Mouse (Mus musculus) cerebellum, adult 18-20 months (tissue): ENCODE results near the gene Usb1.
"Not testable (repeated sequence)": the region's sequence is repeated elsewhere in the genome, so short reads cannot be mapped to it uniquely, and the experiment has no call there.

Source experiments
- DNase-seq, 2 experiments: peaks; one replicate each; pipeline ENCODE4 v3.0.0; 2021

Usb1 gene

DNA sequence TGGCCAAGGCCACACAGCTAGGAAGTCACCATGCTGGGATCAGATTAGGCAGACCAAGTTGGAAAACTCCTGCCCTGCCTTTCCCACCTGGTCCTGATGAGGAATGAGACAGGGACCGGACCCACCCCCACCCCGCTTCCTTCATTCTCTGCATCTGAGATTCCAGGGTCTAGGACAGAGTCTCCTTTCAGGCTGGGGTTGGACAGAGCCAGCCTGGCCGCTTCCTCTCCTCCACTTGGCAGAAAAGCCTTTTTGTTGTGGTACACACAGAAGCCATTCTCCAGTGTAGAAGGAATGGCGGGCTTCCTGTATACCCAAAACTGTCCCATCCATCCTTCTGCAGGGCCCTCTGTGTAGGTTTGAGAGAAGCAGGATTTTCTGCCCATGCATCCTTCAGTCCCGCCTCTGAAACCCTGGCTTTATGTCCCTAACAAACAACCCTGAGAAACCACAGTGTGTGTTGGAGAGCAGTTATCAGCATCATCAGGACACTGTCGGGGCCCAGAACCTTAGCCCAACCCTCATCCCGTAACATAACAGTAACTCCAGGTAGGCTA is 43.4 kb downstream of the Usb1 start:
- DNase-seq: no peak

DNA sequence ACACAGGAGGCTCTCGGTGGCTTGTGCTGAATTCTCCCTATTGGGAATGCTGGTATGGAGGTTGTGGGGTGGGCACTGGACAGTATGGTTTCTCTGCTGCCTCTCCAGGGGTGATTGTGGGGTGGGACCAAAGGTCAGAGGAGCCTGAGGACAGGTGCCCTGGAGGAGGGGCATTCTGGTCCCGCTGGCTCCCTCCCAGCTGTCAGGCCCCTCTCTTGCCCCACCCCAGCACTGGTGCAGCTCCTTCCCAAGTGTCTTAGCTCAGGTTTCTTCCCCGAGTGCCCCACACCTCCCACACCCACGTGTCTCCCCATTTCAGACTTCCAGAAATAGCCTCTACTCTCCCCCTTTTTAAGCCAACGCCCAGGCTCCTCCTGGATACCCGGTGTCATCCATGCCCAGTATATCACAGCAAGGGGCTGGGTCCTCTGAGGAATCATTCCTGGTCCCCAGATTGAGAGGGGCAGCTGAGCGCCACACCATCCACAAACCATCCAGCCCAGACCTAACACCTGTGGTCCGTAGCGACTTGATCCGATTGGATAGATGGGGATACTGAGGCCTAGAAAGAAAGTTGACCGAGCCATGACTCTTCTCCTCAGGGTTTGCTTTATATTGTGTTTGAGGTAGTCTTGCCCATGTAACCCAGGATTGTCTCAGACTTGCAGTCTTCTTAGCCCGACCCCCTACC is 44.4 kb downstream of the Usb1 start:
- DNase-seq: no peak

DNA sequence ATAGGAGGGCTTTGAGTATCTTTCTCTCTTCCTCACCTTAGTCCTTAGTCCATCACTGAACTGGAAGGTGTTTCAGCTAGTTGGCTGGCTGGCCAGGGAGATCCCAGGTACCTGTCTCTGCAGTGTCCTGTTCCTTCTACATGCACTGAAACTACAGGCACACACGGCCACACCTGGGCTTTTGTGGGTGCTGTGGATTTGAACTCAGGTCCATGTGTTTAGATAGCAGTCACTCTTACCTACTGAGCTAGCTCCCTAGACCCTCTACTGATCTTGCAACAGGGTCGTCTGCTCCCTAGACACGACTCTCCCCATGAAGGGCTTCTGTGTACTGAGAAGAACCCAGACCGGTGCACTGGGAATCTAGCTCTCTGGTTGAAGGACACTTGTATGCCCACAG is 45.0 kb downstream of the Usb1 start:
- DNase-seq: no peak

- no peak for DNase-seq
Measured at GRCm38 (mm10) chr8:95377863-95378291, 45.8 kb downstream of the Usb1 start.

DNA sequence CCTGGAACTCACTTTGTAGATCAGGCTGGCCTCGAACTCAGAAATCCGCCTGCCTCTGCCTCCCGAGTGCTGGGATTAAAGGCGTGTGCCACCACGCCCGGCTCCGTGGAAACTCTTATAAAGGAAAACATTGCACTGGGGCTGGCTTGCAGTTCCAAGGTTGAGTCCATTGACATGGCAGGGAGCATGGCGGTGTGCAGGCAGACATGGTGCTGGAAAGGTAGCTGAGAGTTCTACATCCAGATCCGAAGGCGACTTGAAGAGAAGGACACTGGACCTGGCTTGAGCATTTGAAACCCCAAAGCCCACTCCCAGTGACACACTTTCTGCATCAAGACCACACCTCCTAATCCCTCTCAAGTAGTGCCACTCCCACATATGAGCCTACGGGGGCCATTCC is 46.8 kb downstream of the Usb1 start:
- DNase-seq: not testable (repeated sequence)

GRCm38 (mm10) chr8:95380953-95381352 is 48.9 kb downstream of the Usb1 start:
- no peak for DNase-seq

GRCm38 (mm10) chr8:95381595-95381994 is 49.5 kb downstream of the Usb1 start:
- no peak for DNase-seq

GRCm38 (mm10) chr8:95384501-95384900 is 52.4 kb downstream of the Usb1 start:
- no peak for DNase-seq

- no peak for DNase-seq
Measured at GRCm38 (mm10) chr8:95386037-95386436, 54.0 kb downstream of the Usb1 start.

- DNase-seq: no peak
Measured at GRCm38 (mm10) chr8:95387221-95387620, 55.1 kb downstream of the Usb1 start.

GRCm38 (mm10) chr8:95387936-95388335 is 55.9 kb downstream of the Usb1 start:
- no peak for DNase-seq

DNA sequence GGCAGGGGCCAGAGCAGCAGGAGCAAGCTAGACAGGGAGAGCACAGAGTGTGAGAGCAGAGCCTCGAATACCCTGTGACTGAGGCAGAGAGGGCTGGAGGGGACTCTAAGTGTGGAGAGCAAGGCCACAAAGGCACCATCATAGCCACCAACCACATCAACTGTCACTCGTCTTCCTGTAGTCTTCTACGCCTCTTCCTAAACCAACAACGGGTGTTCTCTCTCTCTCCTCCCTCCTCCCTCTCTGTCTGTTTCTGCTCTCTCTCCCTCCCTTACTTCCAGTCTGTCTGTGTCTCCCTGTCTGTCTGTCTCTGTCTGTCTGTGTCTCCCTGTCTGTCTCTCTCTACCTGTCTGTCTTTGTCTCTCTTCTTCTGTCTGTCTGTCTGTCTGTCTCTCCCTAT is 58.2 kb downstream of the Usb1 start:
- no peak for DNase-seq

DNA sequence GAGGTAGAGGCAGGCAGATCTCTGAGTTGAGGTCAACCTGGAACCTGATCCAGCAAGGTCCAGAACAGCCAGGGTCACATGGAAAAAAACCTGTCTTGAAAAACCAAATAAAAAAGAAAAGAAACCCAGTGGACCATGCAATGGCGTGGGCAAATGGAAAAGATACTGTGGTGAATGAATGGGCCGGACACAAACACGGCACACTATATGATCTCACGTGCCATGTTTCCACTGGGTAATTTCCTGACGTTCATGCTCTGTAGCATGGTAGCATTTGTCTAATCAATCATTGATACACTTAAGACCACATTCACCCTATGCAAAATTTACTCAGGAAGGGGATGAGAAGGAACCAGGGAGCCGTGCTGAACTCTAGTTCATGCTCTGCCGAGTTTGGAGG is 59.0 kb downstream of the Usb1 start:
- no peak for DNase-seq

DNA sequence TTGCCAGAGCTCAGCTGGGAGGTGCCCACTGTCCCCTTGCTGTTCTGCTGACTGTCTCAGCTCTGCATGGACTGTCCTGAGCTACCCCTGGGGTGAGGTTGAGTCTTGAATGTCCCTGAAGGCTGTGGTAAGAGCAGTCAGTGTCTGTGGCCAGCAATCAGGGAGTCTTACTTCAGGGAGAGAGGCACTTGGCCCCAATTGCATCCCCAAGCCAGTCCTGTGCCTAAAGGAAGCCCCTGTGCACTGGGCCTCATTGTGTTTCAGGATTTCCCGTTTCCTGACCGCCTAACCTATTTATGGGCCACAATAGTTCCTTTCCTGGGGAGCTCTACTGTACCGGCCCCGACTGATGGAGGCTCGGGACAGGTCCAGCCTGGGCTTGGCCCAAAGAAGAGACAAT is 60.5 kb downstream of the Usb1 start:
- no peak for DNase-seq

GRCm38 (mm10) chr8:95395186-95395918 is 63.3 kb downstream of the Usb1 start:
- DNase-seq: no peak

DNA sequence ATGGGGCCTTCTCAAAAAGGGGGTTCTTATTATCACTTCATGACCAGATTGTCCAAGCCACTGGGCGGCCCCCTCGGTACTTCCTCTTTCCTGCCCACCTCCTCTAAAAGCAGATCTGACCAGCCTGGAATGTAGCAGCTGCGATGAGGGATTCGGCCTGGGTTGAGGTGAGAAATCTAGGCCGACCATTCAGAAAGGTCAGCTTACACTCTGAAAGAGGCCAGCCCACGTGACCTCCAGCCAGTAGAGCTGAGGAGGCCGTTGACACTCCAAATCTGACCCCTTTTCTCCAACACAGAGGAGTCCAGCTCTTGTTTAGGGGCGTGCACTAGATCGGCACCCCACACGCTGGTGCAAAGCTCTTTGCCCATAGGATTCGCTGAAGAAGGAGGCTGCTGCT is 64.7 kb downstream of the Usb1 start:
- DNase-seq: no peak
